Mouse (Mus musculus): Measurements from ENCODE around the gene Enthd1. TPM values are rescaled to one million over a fixed set of nuclear protein-coding genes. Genes with fewer than 3 reads are reported as not detected.
"Not testable (repeated sequence)": the region's sequence is repeated elsewhere in the genome, so short reads cannot be mapped to it uniquely, and the experiment has no call there.

Enthd1 gene
- polyA plus RNA-seq, 1 experiment from 2014 or later, result not detected

DNA sequence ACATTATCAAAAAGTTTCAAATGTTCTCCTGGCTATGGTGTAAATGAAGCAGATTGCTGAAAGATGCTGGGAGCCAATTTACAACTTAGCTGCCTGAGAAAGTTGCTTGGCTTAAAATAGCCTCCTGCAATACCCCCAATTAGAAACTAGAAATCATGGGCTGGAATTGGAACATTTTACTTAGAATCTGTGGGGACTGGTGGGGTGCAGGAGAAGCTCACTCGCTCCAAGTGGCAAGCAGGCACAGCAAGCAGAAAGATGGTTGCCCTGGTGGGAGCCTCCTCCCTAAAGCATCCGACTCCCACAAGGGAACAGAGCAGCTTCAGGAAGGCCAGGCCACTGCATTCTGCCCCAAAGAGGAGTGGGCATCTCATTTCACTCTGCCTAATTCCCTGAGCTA, 28.9 kb downstream of the Enthd1 start:
- no peaks in the 10 kb centered on the region for H3K36me3 ChIP-seq (ENCODE audit: inconsistent target)
- no peak overlapping the region for H3K4me3 ChIP-seq (ENCODE audit: inconsistent target)
- no peaks in the 10 kb centered on the region for H3K79me2 ChIP-seq (ENCODE audit: inconsistent target)
- H3K27ac ChIP-seq, result no peak overlapping the region
- WGBS (ENCODE audit: missing documents), result 88% methylated on average over 2 of the region's 2 CpGs

DNA sequence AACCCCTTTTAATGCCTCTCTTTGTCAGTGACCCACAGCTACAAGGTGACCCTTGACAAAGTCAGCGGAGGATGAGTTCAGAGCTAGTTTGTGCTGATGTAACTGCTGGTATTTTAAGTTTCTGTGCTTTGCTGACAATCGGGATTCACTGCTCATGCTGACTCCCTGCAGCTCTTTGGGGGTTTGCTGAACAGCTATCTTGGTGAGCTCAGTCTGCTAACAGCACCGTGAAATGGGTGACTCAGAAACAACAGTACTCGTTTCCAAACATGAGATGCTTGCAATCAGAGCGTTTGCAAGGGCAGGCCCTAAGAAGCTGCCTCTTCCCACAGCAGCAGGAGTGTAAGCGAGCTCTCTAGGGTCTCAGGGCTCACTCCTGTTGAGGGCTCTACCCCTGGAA, 31.7 kb downstream of the Enthd1 start:
- no peaks in the 10 kb centered on the region for H3K79me2 ChIP-seq (ENCODE audit: inconsistent target)
- no peaks in the 10 kb centered on the region for H3K36me3 ChIP-seq (ENCODE audit: inconsistent target)
- no peak overlapping the region for H3K4me3 ChIP-seq (ENCODE audit: inconsistent target)
- H3K27ac ChIP-seq, result peak overlapping the region; percentile 21
- WGBS (ENCODE audit: missing documents), result 63% methylated on average over 6 of the region's 6 CpGs

GRCm38 (mm10) chr15:80532281-80533072, 32.5 kb downstream of the Enthd1 start:
- H3K27ac ChIP-seq, result peak overlapping the region; percentile 21
- no peak overlapping the region for H3K4me3 ChIP-seq (ENCODE audit: inconsistent target)
- no peaks in the 10 kb centered on the region for H3K79me2 ChIP-seq (ENCODE audit: inconsistent target)
- no peaks in the 10 kb centered on the region for H3K36me3 ChIP-seq (ENCODE audit: inconsistent target)
- WGBS (ENCODE audit: missing documents), result 81% methylated on average over 8 of the region's 8 CpGs

- WGBS (ENCODE audit: missing documents), result 63% methylated on average over 9 of the region's 9 CpGs
- Histone ChIP-seq H3K27ac (no peak overlapping the region), H3K79me2 (ENCODE audit: inconsistent target) (no peaks in the 10 kb centered on the region), H3K36me3 (ENCODE audit: inconsistent target) (no peaks in the 10 kb centered on the region), H3K4me3 (ENCODE audit: inconsistent target) (no peak overlapping the region)
These were observed 33.9 kb downstream of the Enthd1 start for GRCm38 (mm10) chr15:80531026-80531425.

DNA sequence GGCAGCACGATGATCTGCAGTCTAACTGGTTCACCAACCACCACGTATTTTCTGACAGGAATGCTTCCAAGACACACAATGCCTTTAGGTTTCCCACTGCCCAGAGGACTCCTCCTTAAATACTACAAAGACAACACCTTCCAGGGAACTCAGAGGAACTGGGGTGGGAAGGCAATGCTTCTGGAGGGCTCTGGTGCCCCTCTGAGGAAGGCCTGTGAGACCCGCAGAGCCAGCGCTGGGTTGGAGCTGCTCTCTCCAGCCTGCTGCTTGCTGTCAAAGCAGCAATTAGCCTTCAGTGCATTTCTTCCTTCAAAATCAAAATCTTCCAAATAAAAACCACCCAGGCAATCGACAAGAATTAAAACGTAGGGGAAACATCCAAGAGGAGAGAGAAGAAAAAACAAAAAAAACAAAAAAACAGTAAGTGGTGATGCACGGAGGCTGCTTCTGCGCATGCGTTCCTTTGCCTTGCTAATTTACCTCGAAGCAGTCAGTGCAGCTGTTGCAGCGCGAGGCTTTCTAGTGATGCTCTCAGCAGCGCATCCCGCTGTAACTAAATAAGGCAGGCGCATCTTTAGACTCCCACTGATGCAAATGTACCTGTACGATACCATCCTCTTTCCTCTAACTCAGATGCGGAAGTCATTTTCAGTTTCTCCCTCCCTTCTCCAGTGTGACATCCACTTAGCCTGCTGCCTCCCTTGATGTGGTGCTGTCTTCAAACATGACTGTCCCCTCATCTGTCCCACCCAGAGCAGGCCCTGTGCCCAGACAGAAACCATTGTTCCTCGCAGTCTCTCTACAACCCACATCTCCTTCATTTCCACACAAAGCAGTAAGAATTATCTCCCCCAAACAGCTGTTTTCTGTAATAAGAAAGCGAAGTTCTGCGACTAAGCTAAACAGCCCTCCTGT, 34.7 kb downstream of the Enthd1 start:
- H3K79me2 ChIP-seq (ENCODE audit: inconsistent target), result no peaks in the 10 kb centered on the region
- H3K27ac ChIP-seq, result no peak overlapping the region
- 89% methylated on average over 18 of the region's 20 CpGs for WGBS (ENCODE audit: missing documents)
- no peaks in the 10 kb centered on the region for H3K36me3 ChIP-seq (ENCODE audit: inconsistent target)
- no peak overlapping the region for H3K4me3 ChIP-seq (ENCODE audit: inconsistent target)

GRCm38 (mm10) chr15:80521661-80522388, 43.1 kb downstream of the Enthd1 start:
- H3K27ac ChIP-seq, result peak overlapping the region; percentile 81
- no peaks in the 10 kb centered on the region for H3K79me2 ChIP-seq (ENCODE audit: inconsistent target)
- no peak overlapping the region for H3K4me3 ChIP-seq (ENCODE audit: inconsistent target)
- WGBS (ENCODE audit: missing documents), result 40% methylated on average over 5 of the region's 10 CpGs
- H3K36me3 ChIP-seq (ENCODE audit: inconsistent target), result no peaks in the 10 kb centered on the region

- H3K4me3 ChIP-seq (ENCODE audit: inconsistent target), result no peak overlapping the region
- no peaks in the 10 kb centered on the region for H3K36me3 ChIP-seq (ENCODE audit: inconsistent target)
- no peaks in the 10 kb centered on the region for H3K79me2 ChIP-seq (ENCODE audit: inconsistent target)
- WGBS (ENCODE audit: missing documents), result 86% methylated on average over 5 of the region's 5 CpGs
- no peak overlapping the region for H3K27ac ChIP-seq
These were observed 45.0 kb downstream of the Enthd1 start for GRCm38 (mm10) chr15:80519931-80520330.

DNA sequence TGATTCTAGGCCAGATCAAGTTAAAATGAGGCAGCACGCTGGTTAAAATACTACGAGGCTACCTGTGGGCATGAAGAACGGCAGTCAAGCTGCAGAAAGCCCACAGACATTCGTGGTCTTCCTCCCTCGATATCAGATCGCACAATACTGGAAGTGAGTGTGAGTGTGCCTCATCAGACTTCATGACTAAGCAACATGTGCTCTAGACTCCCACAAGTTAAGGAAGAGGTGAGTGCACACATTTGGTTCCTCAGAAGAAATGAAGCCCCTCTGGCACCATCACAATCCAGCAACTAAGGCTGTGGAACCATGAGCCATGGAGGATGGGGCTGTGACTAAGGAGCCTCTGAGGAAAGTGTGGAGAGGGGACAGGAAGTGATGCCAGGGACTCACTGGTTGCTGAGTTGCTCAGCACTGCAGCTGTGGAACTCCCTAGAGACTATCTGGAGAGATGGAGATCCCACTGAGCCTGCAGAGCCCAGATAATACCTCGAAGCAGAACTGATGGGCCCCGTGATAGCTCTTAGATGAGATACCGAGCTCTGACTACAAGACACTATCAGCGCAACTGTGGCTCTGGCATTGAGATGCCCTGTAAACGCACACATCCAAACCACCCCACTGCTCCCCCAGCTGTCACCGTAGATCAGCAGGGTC, 46.3 kb downstream of the Enthd1 start:
- WGBS (ENCODE audit: missing documents), result 58% methylated on average over 12 of the region's 12 CpGs
- H3K79me2 ChIP-seq (ENCODE audit: inconsistent target), result no peaks in the 10 kb centered on the region
- no peaks in the 10 kb centered on the region for H3K36me3 ChIP-seq (ENCODE audit: inconsistent target)
- H3K4me3 ChIP-seq (ENCODE audit: inconsistent target), result no peak overlapping the region
- peak overlapping the region; percentile 19 for H3K27ac ChIP-seq

DNA sequence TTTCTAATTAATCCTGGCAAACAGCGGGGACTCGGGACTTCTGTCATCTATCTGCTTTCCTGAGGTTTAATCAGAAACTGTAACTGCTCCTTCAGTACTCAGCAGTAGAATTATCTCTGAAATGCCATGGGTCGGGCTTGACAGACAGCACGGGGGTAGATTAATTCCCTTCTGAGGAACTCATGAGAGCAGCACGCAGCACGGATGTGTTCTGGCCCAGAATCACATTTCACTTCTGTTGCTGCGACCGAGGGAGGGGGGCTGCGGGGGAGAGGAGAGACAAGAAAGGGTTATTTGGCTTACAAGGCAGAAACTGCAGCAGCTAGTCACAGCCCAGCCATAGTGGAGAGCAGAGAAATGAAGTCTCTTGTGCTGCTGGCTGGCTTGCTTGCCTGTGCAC, 47.0 kb downstream of the Enthd1 start:
- H3K4me3 ChIP-seq (ENCODE audit: inconsistent target), result no peak overlapping the region
- H3K36me3 ChIP-seq (ENCODE audit: inconsistent target), result no peaks in the 10 kb centered on the region
- no peaks in the 10 kb centered on the region for H3K79me2 ChIP-seq (ENCODE audit: inconsistent target)
- H3K27ac ChIP-seq, result peak overlapping the region; percentile 19; the same call in 1 of the 2 replicates
- 59% methylated on average over 9 of the region's 9 CpGs for WGBS (ENCODE audit: missing documents)

DNA sequence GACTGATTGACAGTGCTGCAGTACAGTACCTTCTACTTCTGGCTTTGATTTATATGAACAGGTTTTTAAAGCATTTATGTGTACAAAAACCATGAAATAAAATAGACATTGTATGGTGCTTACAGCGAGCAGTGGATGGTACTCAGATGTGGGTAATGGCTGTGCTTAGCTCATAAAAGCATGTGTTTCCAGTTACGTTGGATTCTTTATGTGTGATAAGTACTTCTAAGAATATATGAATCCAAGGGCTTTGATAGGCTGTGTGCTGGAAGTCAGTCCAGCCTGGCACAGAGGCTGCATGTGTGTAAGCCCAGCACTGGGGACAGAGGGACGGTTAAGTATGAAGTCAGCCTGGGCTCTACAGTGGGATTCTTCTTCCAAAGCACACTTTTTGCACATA, 48.4 kb downstream of the Enthd1 start:
- Histone ChIP-seq H3K27ac (no peak overlapping the region), H3K36me3 (ENCODE audit: inconsistent target) (no peaks in the 10 kb centered on the region), H3K79me2 (ENCODE audit: inconsistent target) (no peaks in the 10 kb centered on the region), H3K4me3 (ENCODE audit: inconsistent target) (no peak overlapping the region)
- 97% methylated on average over 3 of the region's 3 CpGs for WGBS (ENCODE audit: missing documents)

- Histone ChIP-seq H3K79me2 (ENCODE audit: inconsistent target) (no peaks in the 10 kb centered on the region), H3K36me3 (ENCODE audit: inconsistent target) (no peaks in the 10 kb centered on the region), H3K4me3 (ENCODE audit: inconsistent target) (no peak overlapping the region), H3K27ac (no peak overlapping the region)
- WGBS (ENCODE audit: missing documents), result 74% methylated on average over 4 of the region's 4 CpGs
These were observed 59.9 kb downstream of the Enthd1 start for GRCm38 (mm10) chr15:80505086-80505485.

GRCm38 (mm10) chr15:80503155-80503554, 61.8 kb downstream of the Enthd1 start:
- H3K36me3 ChIP-seq (ENCODE audit: inconsistent target); H3K27ac ChIP-seq; H3K4me3 ChIP-seq (ENCODE audit: inconsistent target); H3K79me2 ChIP-seq (ENCODE audit: inconsistent target): not testable (repeated sequence)
- WGBS (ENCODE audit: missing documents), result 91% methylated on average over 4 of the region's 4 CpGs

DNA sequence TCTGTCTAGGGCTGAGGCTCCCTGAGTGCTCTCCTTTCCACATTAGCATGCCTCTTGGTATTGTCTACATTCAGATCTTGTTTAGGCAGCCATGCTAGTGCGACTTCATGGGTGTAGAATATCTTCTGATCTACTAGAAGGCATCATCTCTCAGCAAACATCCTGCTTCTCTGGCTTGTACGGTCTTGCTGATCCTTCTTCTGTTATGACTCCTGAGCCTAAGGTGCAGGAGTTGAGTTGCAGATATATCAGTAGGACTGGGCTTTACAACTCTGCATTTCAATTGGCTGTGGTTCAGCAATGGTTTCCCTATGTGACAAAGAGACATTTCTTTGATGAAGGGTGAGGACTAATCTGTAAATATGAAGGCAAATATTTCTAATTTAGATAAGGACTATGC, 62.2 kb downstream of the Enthd1 start:
- no peaks in the 10 kb centered on the region for H3K79me2 ChIP-seq (ENCODE audit: inconsistent target)
- H3K27ac ChIP-seq, result no peak overlapping the region
- 100% methylated on average over 2 of the region's 2 CpGs for WGBS (ENCODE audit: missing documents)
- H3K4me3 ChIP-seq (ENCODE audit: inconsistent target), result no peak overlapping the region
- H3K36me3 ChIP-seq (ENCODE audit: inconsistent target), result no peaks in the 10 kb centered on the region
